Mouse (Mus musculus) hindbrain, embryonic 16.5 days (tissue): Measurements from ENCODE around the gene M6pr. TPM values are rescaled to one million over a fixed set of nuclear protein-coding genes. Genes with fewer than 3 reads are reported as not detected.

ENCODE experiments used
- ATAC-seq: fragments of 200-750 bp; cut with Nextera tagmentation; 2 replicates; pipeline ENCODE4 v1.8.0; 2017; ENCODE audit warnings: moderate TSS enrichment, moderate library complexity
- H3K27ac ChIP-seq: fragments of 300-500 bp; sonication (generic); 2 replicates; pipeline ENCODE4 v1.5.1; 2014; ENCODE audit warnings: low read depth, mild to moderate bottlenecking, control low read depth, low read length, moderate library complexity
- H3K27me3 ChIP-seq: fragments of 300-500 bp; sonication (generic); replicated peaks from 2 replicates; pipeline ENCODE4 v1.6.1; 2014; ENCODE audit warnings: low read length; ENCODE audit not compliant: control insufficient read depth, insufficient read depth
- H3K36me3 ChIP-seq: fragments of 300-500 bp; sonication (generic); 2 replicates; pipeline ENCODE4 v1.6.1; 2014; ENCODE audit warnings: mild to moderate bottlenecking, low read length, moderate library complexity, mixed read lengths; ENCODE audit not compliant: control insufficient read depth, insufficient read depth
- H3K4me1 ChIP-seq: fragments of 300-500 bp; sonication (generic); 2 replicates; pipeline ENCODE4 v1.6.1; 2014; ENCODE audit warnings: low read depth, low read length; ENCODE audit not compliant: control insufficient read depth, insufficient read depth
- H3K4me2 ChIP-seq: fragments of 300-500 bp; sonication (generic); 2 replicates; pipeline ENCODE4 v1.6.1; 2014; ENCODE audit warnings: mild to moderate bottlenecking, low read length, control low read depth, moderate library complexity
- H3K4me3 ChIP-seq: fragments of 300-500 bp; sonication (generic); 2 replicates; pipeline ENCODE4 v1.5.1; 2014; ENCODE audit warnings: mild to moderate bottlenecking, low read length, control low read depth, moderate library complexity
- H3K9ac ChIP-seq: fragments of 300-500 bp; sonication (generic); 2 replicates; pipeline ENCODE4 v1.6.1; 2014; ENCODE audit warnings: low read depth, mild to moderate bottlenecking, control low read depth, low read length, moderate library complexity
- H3K9me3 ChIP-seq: fragments of 300-500 bp; sonication (generic); 2 replicates; pipeline ENCODE4 v1.6.1; 2014; ENCODE audit warnings: mild to moderate bottlenecking, low read length, moderate library complexity; ENCODE audit not compliant: control insufficient read depth
- WGBS: fragments of 180-500 bp; shearing (Covaris S2); extraction: QIAGEN DNeasy Blood & Tissue Kit; methylation state at CpG from one replicate; pipeline ENCODE4 v1.1.7; 2014; 5-methylcytosine and 5-hydroxymethylcytosine counted together
- polyA plus RNA-seq: library from polyadenylated mRNA; unstranded; fragments of >200 nt; fragmentation: Nextera tagmentation; extraction: Ambion mirVana; gene quantifications from 2 replicates; pipeline ENCODE4 v1.2.1, GENCODE M21; 2015

The M6pr gene
- polyA plus RNA-seq: 51.8 and 53.1 TPM in 2 replicates

DNA sequence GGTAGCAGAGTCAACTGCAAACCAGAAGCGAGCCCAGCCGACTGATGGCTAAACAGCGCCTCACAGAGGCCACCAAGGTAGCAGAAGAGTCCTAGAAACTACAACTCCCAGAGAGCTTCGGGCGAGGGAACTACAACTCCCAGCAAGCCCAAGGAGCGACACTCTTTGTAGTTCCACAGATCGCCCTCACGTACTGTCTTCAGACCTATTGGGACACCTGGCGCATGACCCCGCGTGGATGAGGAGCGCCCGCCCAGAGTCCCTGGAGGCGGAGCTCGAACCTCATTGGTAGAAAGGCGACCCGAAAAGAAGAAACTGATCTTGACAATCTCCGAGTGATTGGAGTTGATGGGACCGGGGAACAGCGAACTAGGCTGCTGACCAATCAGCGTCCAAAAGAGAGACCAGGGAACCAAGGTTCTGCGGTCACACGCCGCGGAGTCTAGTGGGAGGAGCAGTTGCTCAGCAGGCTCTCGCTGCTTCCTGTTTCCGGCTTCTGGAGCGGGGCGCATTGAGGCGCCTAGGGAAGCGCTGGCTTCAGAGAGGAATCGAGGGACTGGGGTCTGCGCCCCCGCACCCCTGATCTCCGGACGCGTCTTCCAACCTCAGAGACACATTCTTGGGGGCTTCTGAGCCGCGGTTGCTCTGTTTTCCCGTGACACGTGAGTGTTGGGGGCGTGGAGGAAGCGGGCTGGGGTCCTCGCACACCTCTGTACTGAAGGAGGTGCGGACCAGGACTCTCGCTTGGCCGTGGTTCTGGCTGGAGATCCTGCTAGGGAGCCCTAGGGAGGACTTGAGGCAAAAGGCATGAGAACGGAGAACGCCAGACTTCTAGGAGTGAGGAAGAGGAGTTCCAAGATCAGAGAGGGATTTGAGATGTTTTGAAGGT is at the start of gene M6pr:
Gene M6pr, plus strand, starts transcription at position 216 of the 889 bp plus-strand sequence.
- H3K4me1 ChIP-seq: peaks cover 16% of the 10 kb centered on the region
- ATAC-seq: peak; percentile 99
- peaks cover 4% of the 10 kb centered on the region; the same call in 1 of the 2 replicates for H3K36me3 ChIP-seq
- H3K9me3 ChIP-seq: no peaks in the 10 kb centered on the region
- H3K9ac ChIP-seq: peak within 1 kb of the TSS; percentile 80
- H3K27ac ChIP-seq: peak within 1 kb of the TSS; percentile 63
- no peaks in the 10 kb centered on the region for H3K27me3 ChIP-seq
- H3K4me3 ChIP-seq: peak within 1 kb of the TSS; percentile 76
- under 1% methylated on average over 46 of the region's 49 CpGs for WGBS
- peak within 1 kb of the TSS; percentile 86 for H3K4me2 ChIP-seq

GRCm38 (mm10) chr6:122262543-122262942 is 46.0 kb upstream of the M6pr start:
- Histone ChIP-seq H3K4me3 (no peak overlapping the region), H3K4me1 (no peaks in the 10 kb centered on the region), H3K27ac (no peak overlapping the region), H3K27me3 (no peaks in the 10 kb centered on the region), H3K4me2 (no peak overlapping the region), H3K36me3 (no peaks in the 10 kb centered on the region), H3K9me3 (no peaks in the 10 kb centered on the region), H3K9ac (no peak overlapping the region)
- 85% methylated on average over 8 of the region's 8 CpGs for WGBS
- no peak for ATAC-seq

GRCm38 (mm10) chr6:122268561-122268960 is 40.0 kb upstream of the M6pr start:
- no peaks in the 10 kb centered on the region for H3K9me3 ChIP-seq
- ATAC-seq: peak; percentile 89
- H3K27me3 ChIP-seq: no peaks in the 10 kb centered on the region
- H3K9ac ChIP-seq: no peak overlapping the region
- no peaks in the 10 kb centered on the region for H3K36me3 ChIP-seq
- H3K4me1 ChIP-seq: no peaks in the 10 kb centered on the region
- H3K4me3 ChIP-seq: no peak overlapping the region
- H3K4me2 ChIP-seq: no peak overlapping the region
- H3K27ac ChIP-seq: no peak overlapping the region
- WGBS: 29% methylated on average over 3 of the region's 3 CpGs

- Histone ChIP-seq H3K9ac (no peak overlapping the region), H3K4me2 (no peak overlapping the region), H3K4me3 (no peak overlapping the region), H3K36me3 (no peaks in the 10 kb centered on the region), H3K9me3 (no peaks in the 10 kb centered on the region), H3K4me1 (no peaks in the 10 kb centered on the region), H3K27ac (no peak overlapping the region), H3K27me3 (no peaks in the 10 kb centered on the region)
- ATAC-seq: no peak
- 90% methylated on average over 4 of the region's 4 CpGs for WGBS
Observed at GRCm38 (mm10) chr6:122269170-122269569, 39.4 kb upstream of the M6pr start.

DNA sequence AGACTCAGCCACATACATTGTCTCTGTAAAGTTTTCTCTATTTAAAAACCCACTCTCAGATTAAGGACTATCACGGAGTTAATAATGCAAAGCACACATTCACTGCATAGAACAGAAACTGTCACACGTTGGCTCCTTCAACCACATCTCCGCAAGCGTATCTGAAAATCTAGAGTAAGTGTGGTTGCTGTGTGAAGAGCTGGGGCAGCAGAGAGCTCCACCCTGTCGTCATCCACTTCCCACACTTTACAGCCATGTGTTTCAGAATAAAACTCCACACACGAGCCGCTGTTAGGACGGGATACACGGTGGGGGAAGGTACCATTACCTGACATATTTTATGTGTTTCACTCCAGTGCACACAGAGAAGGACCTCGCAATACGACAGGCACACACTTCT is 38.4 kb upstream of the M6pr start:
- no peaks in the 10 kb centered on the region for H3K9me3 ChIP-seq
- ATAC-seq: no peak
- no peaks in the 10 kb centered on the region for H3K27me3 ChIP-seq
- no peak overlapping the region for H3K4me3 ChIP-seq
- no peak overlapping the region for H3K9ac ChIP-seq
- H3K4me2 ChIP-seq: no peak overlapping the region
- 79% methylated on average over 11 of the region's 11 CpGs for WGBS
- no peaks in the 10 kb centered on the region for H3K4me1 ChIP-seq
- no peaks in the 10 kb centered on the region for H3K36me3 ChIP-seq
- H3K27ac ChIP-seq: no peak overlapping the region

DNA sequence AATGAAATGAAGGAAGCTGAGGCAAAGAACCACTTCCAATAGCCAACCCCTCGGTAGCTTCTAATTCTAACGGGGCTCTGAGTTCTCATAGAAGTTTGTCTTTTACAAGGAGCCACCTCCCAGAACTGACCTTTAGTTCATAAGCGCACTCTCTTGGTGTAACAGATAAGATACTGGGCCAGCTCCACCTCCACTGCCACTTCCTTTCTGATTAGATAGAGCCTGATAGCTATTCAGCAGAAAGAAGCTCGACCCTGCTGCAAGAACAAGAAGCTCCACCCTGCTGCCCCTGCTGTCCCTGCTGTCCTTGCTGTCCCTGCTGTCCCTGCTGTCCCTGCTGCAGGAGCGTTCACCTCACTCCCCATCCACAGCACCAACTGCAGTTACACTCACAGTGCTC is 34.0 kb upstream of the M6pr start:
- Histone ChIP-seq H3K4me2 (no peak overlapping the region), H3K36me3 (no peaks in the 10 kb centered on the region), H3K4me1 (no peaks in the 10 kb centered on the region), H3K4me3 (no peak overlapping the region), H3K9ac (no peak overlapping the region), H3K27ac (no peak overlapping the region), H3K9me3 (no peaks in the 10 kb centered on the region), H3K27me3 (no peaks in the 10 kb centered on the region)
- WGBS: 74% methylated on average over 5 of the region's 5 CpGs
- no peak for ATAC-seq

DNA sequence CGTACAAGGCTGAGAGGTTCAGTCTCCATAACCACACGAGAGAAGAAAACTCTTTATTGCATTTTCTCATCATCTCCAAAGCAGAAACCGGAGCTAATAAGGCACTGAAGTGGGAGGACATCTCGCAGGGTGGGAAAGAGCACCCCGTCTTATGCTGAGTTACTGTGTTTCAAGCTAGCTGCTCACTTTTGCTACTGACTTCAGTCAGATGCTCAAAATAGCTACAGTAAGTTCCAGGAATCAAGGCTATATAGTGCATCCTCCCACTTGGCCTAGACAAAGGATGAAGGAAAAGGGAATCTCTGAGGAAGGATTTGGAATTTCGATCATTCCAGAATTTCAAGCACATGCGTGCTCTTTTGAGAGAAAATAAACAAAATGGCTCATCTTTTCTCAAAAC is 32.0 kb upstream of the M6pr start:
- H3K9ac ChIP-seq: no peak overlapping the region
- H3K9me3 ChIP-seq: no peaks in the 10 kb centered on the region
- H3K4me1 ChIP-seq: no peaks in the 10 kb centered on the region
- H3K27ac ChIP-seq: no peak overlapping the region
- no peak overlapping the region for H3K4me3 ChIP-seq
- whole genome bisulfite sequencing: 91% methylated on average over 7 of the region's 7 CpGs
- H3K4me2 ChIP-seq: no peak overlapping the region
- no peaks in the 10 kb centered on the region for H3K27me3 ChIP-seq
- H3K36me3 ChIP-seq: no peaks in the 10 kb centered on the region
- no peak for ATAC-seq

- no peak within 1 kb of the TSS for H3K27ac ChIP-seq
- no peaks in the 10 kb centered on the region for H3K9me3 ChIP-seq
- H3K36me3 ChIP-seq: no peaks in the 10 kb centered on the region
- H3K9ac ChIP-seq: no peak within 1 kb of the TSS
- ATAC-seq: no peak
- 82% methylated on average over 6 of the region's 6 CpGs for WGBS
- no peaks in the 10 kb centered on the region for H3K27me3 ChIP-seq
- no peak within 1 kb of the TSS for H3K4me2 ChIP-seq
- H3K4me1 ChIP-seq: no peaks in the 10 kb centered on the region
- H3K4me3 ChIP-seq: no peak within 1 kb of the TSS
Observed at GRCm38 (mm10) chr6:122282782-122283181, 25.7 kb upstream of the M6pr start, which contains the start of gene Klrg1. Gene Klrg1 (minus strand): TSS chr6:122282882.

- H3K36me3 ChIP-seq: no peaks in the 10 kb centered on the region
- no peak overlapping the region for H3K9ac ChIP-seq
- H3K27ac ChIP-seq: no peak overlapping the region
- no peak overlapping the region for H3K4me3 ChIP-seq
- no peak for ATAC-seq
- no peaks in the 10 kb centered on the region for H3K27me3 ChIP-seq
- no peak overlapping the region for H3K4me2 ChIP-seq
- WGBS: 80% methylated on average over 2 of the region's 2 CpGs
- no peaks in the 10 kb centered on the region for H3K9me3 ChIP-seq
- no peaks in the 10 kb centered on the region for H3K4me1 ChIP-seq
Observed at GRCm38 (mm10) chr6:122283429-122283828, 25.1 kb upstream of the M6pr start.
